ENCODE assay signal across 7 mouse cellular contexts in the genomic region with DNA sequence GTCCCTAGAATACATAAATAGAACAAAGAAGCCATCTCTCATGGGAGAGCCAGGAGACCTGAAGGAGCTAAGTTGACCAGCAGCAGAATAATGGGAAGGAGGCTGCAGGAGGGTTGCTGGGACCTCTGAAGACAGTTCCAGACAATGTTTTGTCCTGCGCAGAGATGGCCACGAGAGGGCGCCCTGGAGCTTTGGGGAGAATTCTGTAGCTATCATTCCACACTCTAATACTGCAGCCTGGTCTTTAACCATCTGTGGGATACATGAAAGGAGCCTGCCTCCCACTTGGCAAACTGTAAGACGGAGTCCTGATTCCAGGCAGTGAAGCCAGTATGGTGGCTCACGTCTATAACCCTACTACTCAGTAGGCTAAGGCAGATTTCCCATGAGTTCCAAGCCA. TPM values are rescaled to one million over a fixed set of nuclear protein-coding genes. Genes with fewer than 3 reads are reported as not detected.
A peak's percentile ranks its signal among the peaks of the same experiment; 100 is the strongest.
DNase-seq lines count a peak whose midpoint lies in the region; ATAC-seq and TF ChIP-seq lines count a peak whose summit lies in the region.

No protein-coding gene starts in this region.

- no peaks in the 10 kb centered on the region for H3K36me3 ChIP-seq in forebrain, embryonic 11.5 days (ENCODE audit: control insufficient read depth, insufficient read depth, low read length)
- H3K36me3 ChIP-seq in hindbrain, postnatal 0 days (ENCODE audit: insufficient read depth, low read length) = no peaks in the 10 kb centered on the region

- no peaks in the 10 kb centered on the region for H3K27me3 ChIP-seq in forebrain, embryonic 11.5 days (ENCODE audit: control insufficient read depth, insufficient read depth, low read length)
- no peaks in the 10 kb centered on the region for H3K27me3 ChIP-seq in hindbrain, postnatal 0 days (ENCODE audit: insufficient read depth, low read length)

- WGBS in forebrain, embryonic 11.5 days = 30% methylated on average over 5 of the region's 5 CpGs
- WGBS in hindbrain, postnatal 0 days = 25% methylated on average over 5 of the region's 5 CpGs

- H3K9me3 ChIP-seq in forebrain, embryonic 11.5 days (ENCODE audit: control insufficient read depth, low read length) = no peaks in the 10 kb centered on the region
- no peaks in the 10 kb centered on the region for H3K9me3 ChIP-seq in hindbrain, postnatal 0 days (ENCODE audit: low read length)

- peak; percentile 87 for TF ChIP-seq CTCF in hindbrain, postnatal 0 days (IDR thresholded peaks at IDR 0.05; ENCODE audit: low read depth)

- no peaks in the 10 kb centered on the region for H3K4me1 ChIP-seq in forebrain, embryonic 11.5 days (replicated peaks; ENCODE audit: control insufficient read depth, insufficient read depth, low read length)
- H3K4me1 ChIP-seq in hindbrain, postnatal 0 days (ENCODE audit: insufficient read depth, low read length) = no peaks in the 10 kb centered on the region

- peak; percentile 79 for DNase-seq in R1 (ENCODE audit: low read depth, low spot score)
- DNase-seq in c-Kit-negative CD71-positive TER-119-positive erythroid progenitor cells, embryonic 14.5 days (ENCODE audit: low read depth, low spot score) = peak; percentile 11
- DNase-seq in forebrain, embryonic 11.5 days (ENCODE audit: low spot score) = peak; percentile 86
- DNase-seq in hindbrain, postnatal 0 days (ENCODE audit: low spot score) = peak; percentile 75
- DNase-seq in left cerebral cortex, adult 11 months (ENCODE audit: low spot score) = peak; percentile 60
- peak; percentile 72 for DNase-seq in mesoderm, embryonic 11.5 days (ENCODE audit: low read depth, low spot score)
- DNase-seq in spleen, postnatal 10 days (ENCODE audit: low spot score in 2 of 2) = peak; percentile 51 to 84

- ATAC-seq in forebrain, embryonic 11.5 days (replicated peaks; ENCODE audit: low FRiP score) = peak; percentile 42
- peak; percentile 61 for ATAC-seq in hindbrain, postnatal 0 days

- H3K4me3 ChIP-seq in forebrain, embryonic 11.5 days (ENCODE audit: low read depth, low read length) = no peak overlapping the region
- no peak overlapping the region for H3K4me3 ChIP-seq in hindbrain, postnatal 0 days (ENCODE audit: low read length)

- H3K9ac ChIP-seq in forebrain, embryonic 11.5 days (ENCODE audit: low read length) = no peak overlapping the region
- H3K9ac ChIP-seq in hindbrain, postnatal 0 days (replicated peaks; ENCODE audit: low read length) = no peak overlapping the region

- no peak overlapping the region for H3K27ac ChIP-seq in forebrain, embryonic 11.5 days (ENCODE audit: low read depth, low read length)
- H3K27ac ChIP-seq in hindbrain, postnatal 0 days = no peak overlapping the region

- no peak overlapping the region for H3K4me2 ChIP-seq in forebrain, embryonic 11.5 days (ENCODE audit: low read depth, low read length, severe bottlenecking)
- no peak overlapping the region for H3K4me2 ChIP-seq in hindbrain, postnatal 0 days (ENCODE audit: low read depth, low read length)

RNA-seq across cellular contexts. Expression of gene Frrs1l, which starts 27.0 kb away (rescaled TPM):
- 5.3 and 5.4 TPM in 2 replicates for polyA plus RNA-seq in forebrain, embryonic 11.5 days (2014; fragmentation: Nextera tagmentation; extraction: Ambion mirVana)
- 38.1 and 38.3 TPM in 2 replicates for total RNA-seq in hindbrain, postnatal 0 days (2014; rRNA removed)
- polyA plus RNA-seq in hindbrain, postnatal 0 days (2015; fragmentation: Nextera tagmentation; extraction: Ambion mirVana) = 21.8 and 22.5 TPM in 2 replicates

Comparison
In these comparisons a context has a peak if more than half of its experiments do, and no peak if none do; other contexts are left out.
1. DNase-seq: peak in every context shown above with its lines; median percentile 86 in forebrain, embryonic 11.5 days; 79 in R1; 75 in hindbrain, postnatal 0 days; 72 in mesoderm, embryonic 11.5 days; 68 in spleen, postnatal 10 days; 60 in left cerebral cortex, adult 11 months; 11 in c-Kit-negative CD71-positive TER-119-positive erythroid progenitor cells, embryonic 14.5 days.